Mouse (Mus musculus): ENCODE data around the gene Dlgap4.

- TF ChIP-seq GATA1 (IDR thresholded peaks at IDR 0.05; ENCODE audit: borderline replicate concordance, low read length) (no peak), FLI1 (IDR thresholded peaks at IDR 0.05; ENCODE audit: low read length) (no peak)
These were observed 190.3 kb downstream of the Dlgap4 start for GRCm38 (mm10) chr2:156803698-156804372.
